Mouse (Mus musculus) embryonic fibroblast, embryonic 13.5 days (primary cell): ENCODE results near the gene Pard6a.
A peak's percentile ranks its signal among the peaks of the same experiment; 100 is the strongest.

Experiments
- CTCF ChIP-seq: IDR thresholded peaks from 2 replicates; pipeline ENCODE4 v1.5.1; 2011; ENCODE audit warnings: mild to moderate bottlenecking, control low read depth, low read length, moderate library complexity, borderline replicate concordance; ENCODE audit not compliant: insufficient read depth
- POLR2A ChIP-seq: IDR thresholded peaks from 2 replicates; pipeline ENCODE4 v1.6.1; 2011; ENCODE audit warnings: low read depth, mild to moderate bottlenecking, control low read depth, low read length, moderate library complexity

DNA sequence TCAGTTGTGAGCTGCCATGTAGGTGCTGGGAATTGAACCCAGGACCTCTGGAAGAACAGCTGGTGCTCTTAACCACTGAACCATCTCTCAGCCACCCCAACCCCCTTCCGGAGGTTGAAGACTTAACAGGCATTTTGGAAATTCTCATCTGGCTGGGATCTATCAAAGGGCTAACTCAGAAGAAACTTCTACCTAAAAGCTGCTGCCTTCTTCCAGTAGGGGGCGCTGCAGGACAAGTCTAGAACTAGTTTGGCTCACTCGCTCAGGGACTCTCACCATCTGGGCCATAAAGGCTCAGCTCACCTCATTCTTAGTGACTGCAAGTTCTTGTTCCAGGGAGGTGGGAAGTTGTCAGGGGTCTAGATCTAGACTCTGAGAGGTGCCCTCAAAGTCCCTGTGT is 13.2 kb downstream of the Pard6a start:
- TF ChIP-seq POLR2A = no peak
- TF ChIP-seq CTCF = peak; percentile 56; the same call in 1 of the 2 replicates
